Mouse (Mus musculus): ENCODE measurements around the gene Syt2. TPM values are rescaled to one million over a fixed set of nuclear protein-coding genes. Genes with fewer than 3 reads are reported as not detected.
A peak's percentile ranks its signal among the peaks of the same experiment; 100 is the strongest.

Gene Syt2
- total RNA-seq, 4 experiments from 2014 or later: 0.30 TPM; not detected in 3

GRCm38 (mm10) chr1:134772821-134773220 lies 126.3 kb downstream of the Syt2 start:
- DNase-seq (ENCODE audit: low spot score): no peak

GRCm38 (mm10) chr1:134773256-134773655 lies 126.8 kb downstream of the Syt2 start:
- no peak for DNase-seq (ENCODE audit: low spot score)

GRCm38 (mm10) chr1:134774247-134774646 lies 127.8 kb downstream of the Syt2 start:
- no peak for DNase-seq (ENCODE audit: low spot score)

- peak; percentile 53 for DNase-seq (ENCODE audit: low spot score)
These were observed 128.3 kb downstream of the Syt2 start for GRCm38 (mm10) chr1:134774728-134775287.

- no peak for DNase-seq (ENCODE audit: low spot score)
These were observed 129.2 kb downstream of the Syt2 start for GRCm38 (mm10) chr1:134775631-134776030.

- no peak for DNase-seq (ENCODE audit: low spot score)
These were observed 130.9 kb downstream of the Syt2 start for GRCm38 (mm10) chr1:134777201-134777885.

- no peak for DNase-seq (ENCODE audit: low spot score)
These were observed 131.6 kb downstream of the Syt2 start for GRCm38 (mm10) chr1:134777936-134778548.

- DNase-seq (ENCODE audit: low spot score): no peak
These were observed 136.3 kb downstream of the Syt2 start for GRCm38 (mm10) chr1:134782797-134783196.

GRCm38 (mm10) chr1:134783958-134784357 lies 137.5 kb downstream of the Syt2 start:
- no peak for DNase-seq (ENCODE audit: low spot score)

- DNase-seq (ENCODE audit: low spot score): no peak
These were observed 138.0 kb downstream of the Syt2 start for GRCm38 (mm10) chr1:134784481-134784880.

- no peak for DNase-seq (ENCODE audit: low spot score)
These were observed 138.4 kb downstream of the Syt2 start for GRCm38 (mm10) chr1:134784911-134785310.

GRCm38 (mm10) chr1:134788096-134788495 lies 141.6 kb downstream of the Syt2 start:
- no peak for DNase-seq (ENCODE audit: low spot score)

GRCm38 (mm10) chr1:134790716-134791439 lies 144.4 kb downstream of the Syt2 start:
- DNase-seq (ENCODE audit: low spot score): no peak

GRCm38 (mm10) chr1:134791456-134791855 lies 145.0 kb downstream of the Syt2 start:
- no peak for DNase-seq (ENCODE audit: low spot score)

- no peak for DNase-seq (ENCODE audit: low spot score)
These were observed 149.6 kb downstream of the Syt2 start for GRCm38 (mm10) chr1:134796076-134796475.

GRCm38 (mm10) chr1:134796536-134796935 lies 150.1 kb downstream of the Syt2 start:
- DNase-seq (ENCODE audit: low spot score): no peak

GRCm38 (mm10) chr1:134801758-134802157 lies 155.3 kb downstream of the Syt2 start:
- DNase-seq (ENCODE audit: low spot score): no peak

GRCm38 (mm10) chr1:134803286-134804117 lies 157.0 kb downstream of the Syt2 start:
- peak; percentile 83 for DNase-seq (ENCODE audit: low spot score)

- DNase-seq (ENCODE audit: low spot score): peak; percentile 46
These were observed 157.9 kb downstream of the Syt2 start for GRCm38 (mm10) chr1:134804373-134804772.

GRCm38 (mm10) chr1:134805471-134805870 lies 159.0 kb downstream of the Syt2 start:
- DNase-seq (ENCODE audit: low spot score): no peak

All from heart, adult 8-10 months (tissue).